In the genomic region with DNA sequence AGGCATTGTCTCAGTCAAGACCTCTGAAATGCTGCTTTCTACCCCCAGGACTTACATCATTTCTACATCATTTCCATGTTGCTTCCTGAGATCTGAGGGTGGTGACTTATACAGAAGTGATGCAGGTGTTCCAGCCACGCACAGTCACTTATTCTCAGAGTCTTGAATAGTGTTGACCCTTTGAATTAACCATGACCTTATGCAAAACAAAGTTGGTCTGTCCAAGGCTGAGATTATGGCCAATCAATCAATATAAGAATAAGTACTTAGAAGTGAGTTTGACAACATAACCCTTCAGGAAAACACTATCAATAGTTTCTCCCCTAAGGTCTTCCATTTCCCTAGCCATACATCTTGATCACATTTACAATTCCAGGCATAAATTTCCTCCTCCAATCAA, we compare ENCODE assay signal across 17 mouse cellular contexts.
"Had no signal": no experiment of that assay in that cellular context is flagged by ENCODE, and none has a peak within 500 bp of the region (broad histone marks: within the 10 kb centered on the region; RNA-seq: fewer than 3 reads in every experiment).

No protein-coding gene starts in this region.

- DNase-seq: lung, adult 18-20 months; lung, embryonic 14.5 days; lung, postnatal 10 days; lung, postnatal 4 days; retina, postnatal 1 day; right cerebral cortex, adult 18-20 months; right cerebral cortex, postnatal 25 days; right cerebral cortex, postnatal 4 days; spleen, adult 18-20 months; thymus, adult 18-20 months; thymus, postnatal 14 days; thymus, postnatal 36 days had no signal

- H3K27me3 ChIP-seq: liver, embryonic 12.5 days; midbrain, embryonic 12.5 days; neural tube, embryonic 12.5 days had no signal

- H3K9ac ChIP-seq: liver, embryonic 12.5 days; liver, embryonic 14.5 days; lung, embryonic 14.5 days; midbrain, embryonic 12.5 days; neural tube, embryonic 12.5 days had no signal

- H3K27ac ChIP-seq: liver, embryonic 12.5 days; liver, embryonic 14.5 days; neural tube, embryonic 12.5 days had no signal

- H3K9me3 ChIP-seq: liver, embryonic 12.5 days; midbrain, embryonic 12.5 days; neural tube, embryonic 12.5 days had no signal

- H3K4me3 ChIP-seq: liver, embryonic 12.5 days; midbrain, embryonic 12.5 days; myocyte; neural tube, embryonic 12.5 days had no signal

- ATAC-seq: liver, embryonic 12.5 days had no signal

- H3K36me3 ChIP-seq: liver, embryonic 12.5 days; midbrain, embryonic 12.5 days; neural tube, embryonic 12.5 days had no signal

- H3K4me1 ChIP-seq: neural tube, embryonic 12.5 days had no signal

- H3K4me2 ChIP-seq: liver, embryonic 12.5 days; lung, embryonic 14.5 days; midbrain, embryonic 12.5 days; neural tube, embryonic 12.5 days had no signal
